Mouse (Mus musculus): ENCODE results near the gene Rraga.
A peak's percentile ranks its signal among the peaks of the same experiment; 100 is the strongest.
"Not testable (repeated sequence)": the region's sequence is repeated elsewhere in the genome, so short reads cannot be mapped to it uniquely, and the experiment has no call there.

Rraga gene

GRCm38 (mm10) chr4:86588236-86588635 is 12.8 kb downstream of the Rraga start:
- no peak for DNase-seq (ENCODE audit: low spot score)

- no peak for DNase-seq (ENCODE audit: low spot score)
These were observed 15.8 kb downstream of the Rraga start for GRCm38 (mm10) chr4:86591304-86591703.

GRCm38 (mm10) chr4:86611524-86612288 is 36.2 kb downstream of the Rraga start, which contains the start of gene Haus6:
Gene Haus6 (minus strand): TSS chr4:86612055.
- DNase-seq (ENCODE audit: low spot score): peak; percentile 65

- no peak for DNase-seq (ENCODE audit: low spot score)
These were observed 36.8 kb downstream of the Rraga start for GRCm38 (mm10) chr4:86612289-86612620.

DNA sequence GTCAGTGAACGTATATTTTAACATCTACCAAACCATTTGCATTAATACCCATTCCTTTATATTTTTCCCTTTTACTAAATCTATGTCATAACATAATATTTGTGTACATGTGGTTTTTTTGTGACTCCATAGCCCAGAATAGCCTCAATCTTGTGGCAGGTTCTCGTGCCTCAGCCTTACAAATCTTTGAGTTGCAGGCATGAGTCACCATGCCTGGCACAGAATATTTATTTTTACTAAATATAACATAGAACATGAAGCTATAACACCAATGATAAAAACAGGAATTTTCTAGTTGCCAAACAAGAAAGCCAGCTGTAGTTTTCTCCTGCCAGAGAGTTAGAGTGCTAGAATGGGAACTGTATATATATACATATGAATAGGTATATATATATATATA is 45.0 kb downstream of the Rraga start:
- DNase-seq (ENCODE audit: low spot score): no peak

DNA sequence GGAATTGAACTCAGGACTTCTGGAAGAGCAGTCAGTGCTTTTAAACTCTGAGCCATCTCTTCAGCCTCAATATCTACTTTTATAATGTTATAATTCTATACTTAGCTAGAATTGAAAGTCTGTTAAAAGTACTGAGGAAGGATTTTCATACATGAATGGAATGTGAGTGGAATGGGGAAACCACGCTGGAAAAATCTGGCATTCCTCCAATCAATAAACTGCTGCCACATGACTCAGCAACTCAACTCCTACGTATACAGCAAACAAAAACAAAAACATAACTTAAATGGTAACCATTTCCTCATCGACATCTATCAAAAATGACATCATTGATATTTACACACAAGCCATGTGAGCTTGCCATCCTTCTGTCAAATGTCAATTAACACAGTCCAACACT is 46.6 kb downstream of the Rraga start:
- no peak for DNase-seq (ENCODE audit: low spot score)

GRCm38 (mm10) chr4:86622532-86622931 is 47.1 kb downstream of the Rraga start:
- not testable (repeated sequence) for DNase-seq (ENCODE audit: low spot score)

DNA sequence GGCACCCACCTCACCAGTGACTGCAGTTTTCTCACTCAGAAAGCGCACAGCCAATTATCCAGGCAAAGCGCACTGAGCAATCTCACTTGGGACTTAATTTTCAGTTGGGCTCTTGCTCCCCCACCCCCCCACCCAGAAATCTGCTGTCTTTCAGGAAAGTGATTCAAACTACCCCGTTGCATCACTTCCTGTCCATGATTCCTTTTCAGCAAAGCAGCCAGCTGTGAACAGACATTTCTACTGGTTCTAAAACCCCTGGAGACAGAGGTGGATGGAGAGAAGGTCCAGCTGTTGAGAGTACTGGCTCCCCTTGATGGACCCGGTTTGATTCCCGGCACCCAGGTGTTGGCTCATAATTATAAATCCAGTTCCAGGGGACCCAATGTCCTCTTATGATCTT is 50.0 kb downstream of the Rraga start:
- DNase-seq (ENCODE audit: low spot score): no peak

DNA sequence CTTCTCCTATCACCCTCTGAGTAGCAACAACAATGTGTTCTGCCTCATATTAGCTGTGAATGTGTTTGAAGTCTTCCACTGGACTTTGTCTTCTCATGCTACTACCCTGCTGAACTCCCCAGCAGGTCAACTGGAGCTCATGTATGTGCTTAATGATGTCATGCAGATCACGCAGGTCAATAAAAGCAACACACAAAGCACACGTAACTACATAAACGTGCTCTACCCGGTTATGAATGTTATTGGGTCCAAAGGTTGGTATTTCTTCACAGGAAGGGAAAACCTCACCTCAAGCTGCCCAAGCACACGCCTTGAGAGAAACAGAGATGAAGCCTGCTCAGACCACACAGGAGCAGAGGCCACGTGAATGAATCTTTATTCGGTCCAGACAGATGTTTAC is 51.0 kb downstream of the Rraga start:
- not testable (repeated sequence) for DNase-seq (ENCODE audit: low spot score)

Data from ovary, postnatal 10 days (tissue).